Mouse (Mus musculus): ENCODE measurements at regions not wholly inside any gene's neighbourhood (a gene's known extent, or its start where the extent isn't known, plus 50 kb on each side); places are given as distances from the start of the nearest gene placed in this dataset.

DNA sequence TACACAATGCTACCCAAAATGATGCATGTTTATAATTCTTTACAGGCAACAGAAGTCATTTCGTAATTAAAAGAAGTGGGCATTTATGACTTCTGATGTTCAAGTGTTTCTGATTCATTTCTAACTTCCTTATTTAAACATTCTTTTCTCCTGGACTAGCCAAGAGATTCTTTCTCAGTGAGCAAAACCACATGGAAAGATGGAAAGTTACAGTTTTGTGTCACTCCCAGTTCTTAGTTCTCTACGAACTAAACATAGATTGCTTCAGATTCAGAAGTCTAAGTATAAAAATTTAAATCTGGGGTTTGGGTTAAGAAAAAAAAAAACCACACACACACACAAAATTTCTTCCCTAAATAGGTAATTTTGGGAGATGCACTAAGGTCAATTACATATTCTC lies 288.0 kb upstream of the Paip1 start:
- DNase-seq (ENCODE audit: low read depth): no peak

DNA sequence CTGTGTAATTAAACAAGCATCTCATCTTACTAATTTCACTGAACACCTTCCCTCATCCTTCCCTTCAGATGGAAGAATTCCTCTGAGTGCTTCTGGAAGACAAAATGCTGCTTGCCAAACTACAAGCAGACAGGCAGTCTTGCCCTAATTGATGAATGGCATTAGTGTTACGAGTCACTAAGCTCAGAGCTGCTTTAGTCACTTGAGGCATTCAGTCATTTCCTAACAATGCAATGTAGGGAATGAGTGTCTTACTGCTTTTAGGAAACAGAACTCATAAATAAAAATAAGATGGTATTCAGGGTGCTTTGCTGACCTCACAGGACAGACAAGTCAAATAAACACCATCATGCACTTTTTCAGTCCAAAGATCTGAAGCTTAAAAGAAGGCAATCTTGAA lies 285.1 kb upstream of the Paip1 start:
- DNase-seq (ENCODE audit: low read depth): no peak

DNA sequence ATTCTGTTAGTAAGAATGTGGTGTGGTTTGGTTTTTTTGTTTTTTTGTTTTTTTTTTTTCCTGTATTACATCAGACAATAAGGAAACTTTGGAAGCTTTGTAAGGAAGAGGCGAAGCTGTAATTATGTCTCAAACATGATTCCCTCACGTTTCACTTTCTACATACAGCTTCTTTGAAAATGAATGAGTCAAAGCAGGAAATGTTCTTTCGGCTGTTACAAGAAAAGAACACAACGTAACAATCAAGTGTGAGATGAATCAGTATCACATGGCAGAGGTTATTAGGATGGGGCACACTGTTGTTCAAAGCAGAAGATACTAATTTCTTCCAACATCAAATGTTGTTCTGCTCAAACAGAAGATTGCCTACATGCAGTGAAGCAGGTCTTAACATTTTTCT lies 282.7 kb upstream of the Paip1 start:
- DNase-seq (ENCODE audit: low read depth): no peak

DNA sequence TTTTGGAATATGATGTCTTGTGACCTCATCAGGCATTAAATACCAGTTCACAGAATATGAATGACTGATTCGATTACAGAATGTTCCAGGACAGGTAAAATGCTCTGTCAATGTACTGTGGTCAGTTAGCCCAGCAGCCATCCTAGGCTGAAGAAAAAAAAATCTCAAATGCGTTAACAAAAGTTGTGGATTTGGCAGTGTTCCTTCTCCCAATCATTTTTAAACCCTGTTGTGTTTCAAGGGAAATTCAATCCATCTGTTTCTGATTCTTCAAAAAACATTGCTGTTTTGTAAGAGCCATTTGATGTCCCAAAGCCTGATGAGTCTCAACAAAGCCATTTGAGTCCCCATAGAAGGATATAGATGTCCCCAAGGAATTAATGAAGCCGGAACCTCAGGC lies 280.7 kb upstream of the Paip1 start:
- no peak for DNase-seq (ENCODE audit: low read depth)

DNA sequence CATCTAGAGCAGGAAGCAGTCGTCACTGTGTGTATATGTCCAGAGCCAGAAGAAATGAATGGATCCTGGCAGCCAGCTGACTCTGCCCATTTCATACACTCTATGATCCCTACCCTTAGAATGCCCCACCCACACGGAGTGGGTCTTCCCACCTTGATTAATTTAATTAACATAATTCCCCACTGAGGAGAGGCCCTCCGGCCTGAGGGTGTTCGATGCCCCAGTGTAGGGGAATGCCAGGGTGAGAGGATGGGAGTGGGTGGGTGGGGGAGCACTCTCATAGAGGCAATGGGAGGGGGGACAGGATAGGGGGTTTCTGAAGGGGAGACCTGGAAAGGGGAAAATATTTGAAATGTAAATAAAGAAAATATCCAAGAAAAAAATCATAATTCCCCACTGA lies 279.3 kb upstream of the Paip1 start:
- DNase-seq (ENCODE audit: low read depth): no peak

DNA sequence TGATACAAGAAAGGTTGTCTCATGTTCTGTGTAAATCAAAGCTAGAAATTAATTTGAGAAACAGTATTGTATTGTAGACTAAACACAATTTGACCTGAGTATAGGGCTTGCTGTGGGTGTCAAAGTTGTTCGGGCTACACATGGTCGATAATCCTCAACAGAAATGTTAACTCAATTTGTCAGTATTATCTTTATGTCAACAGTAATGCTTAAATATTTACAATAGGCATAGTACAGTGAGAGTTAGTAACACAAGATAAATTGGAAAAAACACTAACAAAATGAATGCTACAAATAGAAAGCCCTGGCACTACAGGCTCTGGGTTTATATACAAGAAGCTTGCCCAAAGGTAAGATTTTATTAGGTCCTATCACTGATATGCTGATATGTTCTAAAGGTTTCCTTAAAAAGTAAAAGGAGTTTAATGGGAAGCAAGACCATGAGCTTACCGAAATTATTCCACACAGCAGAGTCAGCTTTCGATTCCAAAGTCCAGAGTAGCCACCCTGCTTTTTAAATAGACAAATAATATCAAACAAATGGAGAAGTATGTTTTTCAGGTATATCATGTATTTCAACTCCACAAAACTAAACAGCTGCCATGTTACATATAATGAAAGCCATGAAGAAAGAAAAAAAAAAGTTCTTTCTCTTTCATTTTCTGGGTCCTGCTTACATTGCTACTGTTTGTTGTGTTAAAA lies 277.4 kb upstream of the Paip1 start:
- DNase-seq (ENCODE audit: low read depth): no peak

DNA sequence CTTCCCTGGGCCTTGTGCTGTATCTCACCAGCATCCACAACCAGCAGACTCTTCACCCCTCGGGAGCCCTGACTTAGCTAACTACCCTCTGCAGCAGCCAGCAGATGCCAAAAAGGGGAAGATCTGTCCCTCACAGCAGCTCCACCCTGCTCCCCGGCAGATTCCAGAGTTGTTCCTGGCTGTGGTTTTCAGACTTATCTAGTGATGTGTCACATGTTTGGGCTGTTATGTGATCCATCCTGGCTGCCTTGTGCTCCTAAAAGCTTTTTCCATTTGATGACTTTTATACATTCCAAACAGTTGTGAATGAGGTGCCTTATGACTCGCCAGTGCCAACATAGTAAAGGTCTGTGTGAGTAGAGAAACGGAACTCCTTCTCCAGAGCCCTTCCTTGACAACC lies 250.6 kb upstream of the Paip1 start:
- no peak for DNase-seq (ENCODE audit: low read depth)

DNA sequence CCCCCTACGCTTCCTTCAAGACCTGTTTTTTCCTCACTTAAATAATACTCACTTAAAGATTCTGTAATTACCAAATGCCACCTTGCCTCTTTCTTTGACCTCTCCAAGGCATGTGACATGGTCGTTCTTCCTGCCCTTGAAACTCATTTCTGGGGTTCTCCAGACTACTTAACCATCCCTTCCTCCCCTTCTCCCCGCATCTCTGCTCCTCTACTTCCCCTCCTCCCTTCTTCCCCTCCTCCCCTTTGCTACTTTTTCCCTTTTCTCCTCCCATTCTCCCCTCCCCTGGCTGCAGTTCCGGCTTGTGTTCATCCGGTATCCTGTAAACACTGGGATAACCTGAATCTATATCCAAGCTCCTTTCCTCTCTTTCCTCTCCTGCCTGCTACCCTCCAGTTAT lies 250.2 kb upstream of the Paip1 start:
- DNase-seq (ENCODE audit: low read depth): no peak

DNA sequence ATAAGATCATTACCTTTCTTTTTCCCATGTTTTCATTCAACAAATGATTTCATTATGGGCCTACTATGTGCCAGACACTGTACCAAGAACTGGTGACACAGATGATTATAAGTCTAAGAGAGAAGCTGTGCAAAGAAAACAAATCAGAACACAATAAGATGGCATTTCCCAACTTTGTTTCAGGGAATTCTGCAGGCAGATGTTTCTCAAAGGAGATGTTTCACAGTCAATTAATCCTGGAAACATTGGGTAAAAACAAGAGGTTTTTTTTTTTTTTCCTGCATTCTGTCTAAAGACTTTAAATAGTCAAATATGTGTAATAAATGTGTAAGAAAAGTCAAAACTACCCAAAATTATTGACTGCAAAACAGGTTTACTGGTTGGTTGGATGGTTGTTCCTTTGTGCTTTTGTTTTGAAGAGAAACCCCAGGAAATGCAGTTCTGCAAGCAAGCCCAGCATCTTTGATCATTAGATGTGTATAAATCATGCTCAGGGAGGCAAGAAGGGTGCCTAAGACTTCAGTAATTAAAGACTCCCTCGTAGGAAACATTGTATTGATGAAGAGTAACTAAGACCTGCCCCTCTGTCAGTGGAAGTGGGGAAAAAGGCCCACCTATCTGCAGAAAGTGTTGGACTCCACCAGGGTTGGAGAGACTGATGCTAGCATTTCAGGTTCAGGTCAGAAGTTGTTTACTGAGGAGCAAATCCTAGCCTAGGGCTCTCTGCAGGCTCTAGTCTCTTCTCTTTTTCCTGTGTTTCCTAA lies 249.1 kb upstream of the Paip1 start:
- DNase-seq (ENCODE audit: low read depth): no peak

DNA sequence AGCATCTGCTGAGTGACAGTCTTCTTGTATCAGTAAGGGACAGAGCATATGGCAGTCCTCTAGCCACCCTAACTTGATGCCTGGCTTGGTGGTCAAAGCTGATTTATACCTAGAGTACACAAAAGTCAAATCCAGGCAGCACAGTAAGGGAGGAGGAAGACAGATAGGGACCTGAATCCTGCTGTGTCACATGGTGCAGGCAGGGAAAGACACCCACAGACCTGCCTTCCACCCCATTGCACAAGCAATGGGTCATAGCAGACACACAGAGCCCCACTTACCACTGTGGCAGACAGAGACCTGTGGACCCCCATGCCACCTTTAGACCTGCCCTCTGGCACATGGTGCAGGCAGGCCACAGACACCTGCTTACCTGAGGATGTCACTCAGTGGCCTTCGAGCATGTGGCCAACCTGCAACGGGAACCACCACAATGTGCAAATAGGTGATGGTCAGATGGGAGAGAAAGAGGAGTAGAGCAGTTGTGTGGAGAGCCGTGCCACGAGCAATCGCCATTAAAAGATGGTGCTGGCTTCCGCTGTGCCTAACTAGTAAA lies 244.0 kb upstream of the Paip1 start:
- no peak for DNase-seq (ENCODE audit: low read depth)

DNA sequence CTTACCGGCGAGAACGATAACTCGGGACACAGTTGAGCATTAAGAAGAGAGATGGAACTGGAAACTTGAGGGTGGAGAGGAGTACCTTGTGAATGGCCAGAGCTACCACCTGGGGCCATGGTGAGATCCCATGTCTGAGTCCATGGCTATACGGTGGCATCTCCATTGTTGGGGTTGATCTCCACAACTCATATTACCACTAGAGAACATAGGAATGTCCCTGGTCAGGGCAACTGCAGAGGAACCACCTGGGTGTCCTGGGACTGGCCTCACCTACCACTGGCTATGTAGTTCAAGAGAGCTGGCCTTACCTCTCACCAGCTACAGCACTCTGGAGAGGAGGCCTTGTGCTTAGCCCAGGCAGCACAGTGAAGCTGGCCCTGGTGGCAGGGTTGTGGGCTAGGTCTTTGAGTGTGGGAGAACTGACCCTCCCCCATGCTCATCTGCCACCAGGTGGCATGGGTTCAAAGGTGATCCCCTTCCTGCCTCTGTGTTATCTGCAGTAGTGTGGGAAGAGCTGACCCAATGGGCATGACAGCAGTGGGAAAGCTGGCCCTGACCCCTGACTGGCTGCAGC lies 242.7 kb upstream of the Paip1 start:
- DNase-seq (ENCODE audit: low read depth): no peak

DNA sequence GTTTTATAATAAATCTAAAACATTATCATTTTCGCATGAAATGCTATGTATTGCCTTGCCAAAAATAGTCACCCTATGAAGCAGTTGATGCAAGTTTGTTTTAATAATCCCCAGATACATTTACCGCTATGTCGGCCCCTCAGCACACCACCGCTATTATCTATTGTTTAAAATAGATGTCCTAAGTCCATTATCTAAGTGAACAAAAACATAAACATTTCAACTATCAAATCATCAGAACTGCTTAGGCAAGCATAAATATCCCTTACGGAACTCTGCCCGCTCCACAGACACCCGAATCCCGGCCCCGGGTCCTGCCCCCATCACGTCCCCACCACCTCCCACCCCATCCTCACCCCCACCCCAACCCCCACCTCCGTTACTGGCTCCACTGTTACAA lies 196.8 kb upstream of the Paip1 start:
- no peak for DNase-seq (ENCODE audit: low read depth)

DNA sequence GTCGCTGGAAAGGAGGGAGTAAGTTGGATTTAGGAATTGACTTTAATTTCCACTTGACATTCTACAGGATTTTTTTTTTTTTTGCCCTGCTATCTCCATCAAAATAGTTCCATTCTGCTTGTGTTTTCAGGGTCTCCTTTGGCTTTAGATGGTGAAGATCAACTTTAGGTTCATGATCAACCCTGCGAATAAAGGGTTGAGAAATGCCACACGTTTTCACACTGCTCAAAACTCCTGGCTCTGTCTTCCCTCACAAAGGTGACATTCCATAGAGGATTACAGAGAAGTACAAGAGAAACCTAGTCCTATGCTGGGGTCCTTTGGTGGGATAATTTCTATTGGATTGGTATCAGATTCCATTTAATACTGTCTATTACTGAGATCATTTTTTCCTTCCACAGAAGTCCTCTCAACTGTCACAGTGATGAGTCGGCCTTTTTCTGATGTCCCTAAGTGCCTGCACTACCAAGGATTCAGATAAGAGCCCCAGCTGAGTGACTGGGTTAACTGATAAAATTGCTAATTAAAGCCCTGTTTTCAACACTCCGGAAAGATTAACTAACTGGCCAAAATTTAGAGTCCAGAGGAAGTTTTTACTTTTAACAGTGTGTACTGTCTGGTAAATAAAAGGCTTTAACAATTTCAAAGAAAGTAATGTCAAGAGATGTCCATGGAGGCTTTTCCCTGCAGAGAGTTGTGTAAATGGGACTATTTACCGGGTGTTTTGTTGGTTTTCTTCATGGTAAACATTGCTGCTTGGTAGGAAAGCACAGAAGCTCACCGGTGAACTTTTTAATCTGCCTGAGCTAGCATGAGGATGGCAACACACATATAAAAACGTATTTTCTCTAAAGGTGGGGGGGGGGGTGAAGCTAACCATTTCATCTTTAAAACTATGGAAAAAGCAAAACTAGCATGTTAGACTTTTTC lies 196.0 kb upstream of the Paip1 start:
- peak; percentile 24 for DNase-seq (ENCODE audit: low read depth)

DNA sequence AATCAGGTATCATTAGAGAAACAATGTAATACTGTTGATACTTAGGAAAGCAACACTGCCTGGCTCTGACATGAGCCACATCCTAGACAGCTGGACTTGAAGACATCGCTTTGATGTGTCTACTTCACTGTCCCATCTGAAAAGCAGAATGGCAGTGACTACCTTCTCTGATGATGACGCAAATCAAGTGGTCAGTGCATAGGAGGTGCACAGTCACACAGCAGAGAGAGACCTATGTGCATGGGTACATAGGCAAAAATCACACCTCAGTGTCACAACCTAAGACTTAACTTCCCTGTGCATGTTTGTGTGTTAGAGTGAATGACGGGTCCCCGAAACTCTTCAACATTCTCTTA lies 195.4 kb upstream of the Paip1 start:
- no peak for DNase-seq (ENCODE audit: low read depth)

DNA sequence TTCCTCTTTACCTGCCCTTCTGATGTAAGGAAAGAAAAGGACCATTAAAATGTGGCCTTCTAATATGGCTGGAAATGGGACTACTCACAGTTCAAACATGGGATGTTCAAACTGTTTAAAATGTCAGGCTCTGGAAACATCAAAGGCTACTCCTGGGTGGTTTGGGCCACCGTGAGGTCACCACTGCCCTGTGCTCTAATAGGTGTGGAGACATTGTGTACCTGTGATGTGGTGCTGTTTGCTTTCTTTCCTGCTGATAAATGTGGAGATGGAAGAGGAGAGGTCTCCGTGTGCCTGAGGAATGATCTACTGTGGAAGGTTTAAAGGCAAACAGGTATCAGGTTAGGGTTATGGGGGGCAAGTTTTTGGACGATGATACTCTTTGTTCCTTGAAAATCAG lies 194.5 kb upstream of the Paip1 start:
- DNase-seq (ENCODE audit: low read depth): no peak

DNA sequence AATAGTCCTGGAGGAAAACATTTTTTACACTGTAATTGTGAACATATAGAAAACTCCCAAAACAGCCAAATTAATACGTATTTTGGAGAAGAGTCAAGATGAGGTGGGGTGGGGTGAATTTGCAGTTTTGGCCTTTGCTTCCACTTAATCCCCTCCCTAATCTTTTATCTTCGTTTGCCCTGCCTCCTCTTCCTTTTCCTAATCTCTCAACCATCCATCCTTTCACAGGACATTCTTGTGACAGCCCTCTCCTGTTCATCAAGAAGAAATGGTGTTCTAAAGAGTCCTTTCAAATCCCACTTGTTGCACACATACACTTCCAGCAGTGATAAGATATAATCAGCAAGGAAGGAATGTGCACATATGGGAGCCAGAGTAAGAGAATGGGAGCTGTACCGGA lies 186.0 kb upstream of the Paip1 start:
- DNase-seq (ENCODE audit: low read depth): no peak

DNA sequence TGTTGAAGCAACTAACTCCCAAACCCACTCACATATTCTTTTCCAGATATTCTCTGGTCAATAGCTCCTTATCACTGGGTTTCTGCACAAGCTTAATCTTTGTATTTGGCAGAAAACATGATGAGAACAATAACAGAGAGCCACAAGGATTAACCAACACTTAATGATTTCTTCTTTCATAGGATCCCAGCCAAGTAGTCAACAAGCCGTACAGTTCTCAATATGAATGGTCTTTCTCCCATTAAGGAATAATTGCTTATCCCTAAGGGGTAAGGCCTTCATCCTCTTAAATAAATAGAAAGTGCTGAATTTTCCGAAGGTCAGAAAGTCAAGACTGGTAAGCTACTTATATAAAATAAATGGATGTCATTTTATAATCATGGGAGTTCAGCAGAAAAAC lies 181.3 kb upstream of the Paip1 start:
- no peak for DNase-seq (ENCODE audit: low read depth)

DNA sequence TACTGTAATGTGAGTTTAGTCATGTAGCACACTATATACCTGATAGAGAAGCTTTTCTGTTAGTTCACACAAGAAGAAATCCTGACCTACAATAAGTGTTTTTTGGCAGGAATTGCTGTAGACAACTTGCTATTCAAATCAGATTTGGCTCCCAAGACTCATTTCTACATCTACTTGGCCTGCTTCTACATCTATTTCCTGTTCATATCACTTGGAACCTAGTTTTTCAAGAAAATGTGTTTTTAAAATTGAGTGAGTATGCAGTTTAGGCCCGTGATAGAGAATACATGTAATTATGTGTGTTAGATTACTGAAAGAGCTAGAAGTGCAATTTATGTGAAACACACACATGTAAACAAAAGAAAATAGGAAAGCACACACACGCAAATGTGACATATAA lies 176.4 kb upstream of the Paip1 start:
- no peak for DNase-seq (ENCODE audit: low read depth)

DNA sequence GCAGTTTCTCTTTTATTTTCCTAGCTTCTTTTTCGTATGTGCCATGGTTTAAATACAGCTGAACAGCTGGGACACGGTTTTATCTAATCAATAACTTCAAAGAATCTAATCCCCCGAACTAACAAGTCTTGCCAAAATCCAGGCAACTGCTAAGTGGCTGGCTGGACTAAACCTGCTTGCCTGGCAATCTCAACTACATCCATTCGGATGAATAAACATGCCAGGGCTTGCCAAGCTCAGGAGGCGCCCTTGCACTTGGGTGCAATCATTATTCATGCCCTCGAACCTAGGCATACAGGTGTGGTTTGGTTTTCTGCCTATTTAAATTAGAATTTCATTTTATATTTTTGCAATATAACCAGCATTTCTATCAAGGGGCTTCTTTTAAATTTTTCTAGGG lies 172.1 kb upstream of the Paip1 start:
- no peak for DNase-seq (ENCODE audit: low read depth)

DNA sequence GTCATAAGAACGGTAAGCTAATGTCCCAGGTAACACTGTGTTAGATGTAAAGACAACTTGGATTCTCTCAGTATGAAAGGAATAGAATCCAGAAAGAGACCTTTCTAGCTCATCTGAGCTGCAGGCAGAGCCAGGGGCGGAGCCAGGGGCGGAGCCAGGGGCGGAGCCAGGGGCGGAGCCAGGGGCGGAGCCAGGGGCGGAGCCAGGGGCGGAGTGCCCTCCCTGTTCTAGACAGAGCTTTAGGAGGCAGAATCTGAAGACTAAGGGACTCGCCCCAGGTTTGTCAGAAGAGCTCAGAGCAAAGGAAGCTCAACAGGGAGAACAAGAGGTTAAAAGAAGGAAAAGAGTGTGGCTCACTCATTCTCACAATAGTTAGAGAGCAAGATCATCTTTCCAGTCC lies 169.9 kb upstream of the Paip1 start:
- DNase-seq (ENCODE audit: low read depth): no peak

DNA sequence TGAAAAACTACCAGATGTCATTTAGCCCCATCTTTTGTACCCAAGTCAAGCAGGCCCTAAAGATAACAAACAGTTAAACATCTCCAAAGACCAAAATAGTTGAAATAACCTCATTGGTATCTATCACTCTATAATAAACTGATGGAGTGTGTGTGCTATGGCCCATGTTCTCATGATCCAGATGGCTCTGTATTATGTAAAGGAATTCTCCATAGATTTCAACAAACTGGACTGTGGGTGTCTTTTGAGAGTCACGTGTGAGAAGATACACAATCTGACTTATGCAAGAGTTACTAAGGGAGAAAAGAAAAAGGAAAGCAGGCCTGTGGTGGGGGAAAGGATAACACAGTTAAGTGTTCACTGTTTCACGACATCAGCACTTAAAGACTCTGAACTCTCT lies 164.8 kb upstream of the Paip1 start:
- DNase-seq (ENCODE audit: low read depth): no peak

DNA sequence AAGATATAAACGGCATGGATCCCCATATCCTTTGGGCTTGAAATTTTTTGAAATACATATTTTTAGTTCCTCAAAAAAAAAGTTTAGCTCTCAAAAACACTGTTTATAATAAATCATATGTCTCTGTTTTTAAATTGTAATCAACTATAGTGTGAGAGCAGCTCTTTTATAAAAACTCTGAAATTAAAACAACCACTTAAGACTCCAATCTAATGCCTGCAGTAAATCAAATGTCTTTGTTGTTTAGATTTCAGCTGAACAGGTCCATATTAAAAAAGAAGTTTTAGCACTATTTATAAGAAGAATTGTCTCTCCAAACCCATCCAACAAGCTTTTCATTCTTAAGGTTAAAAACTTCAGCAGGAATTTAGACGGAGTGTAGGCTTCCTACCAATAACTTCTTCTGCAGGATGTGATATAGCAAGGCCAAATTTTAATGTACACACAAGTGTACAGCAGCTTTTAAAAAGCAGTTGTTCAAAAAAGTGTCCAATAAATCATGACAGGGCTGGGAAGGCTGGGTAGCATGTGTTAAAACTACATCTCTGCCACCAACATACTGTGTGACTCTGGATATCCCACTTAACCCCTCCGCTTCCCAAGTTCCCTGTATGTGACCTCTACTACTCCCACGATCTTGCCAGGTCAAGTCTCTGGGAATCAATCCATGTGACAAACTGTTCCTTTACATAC lies 160.6 kb upstream of the Paip1 start:
- no peak for DNase-seq (ENCODE audit: low read depth)
